16 mouse cellular contexts compared by ENCODE assay signal in the genomic region with DNA sequence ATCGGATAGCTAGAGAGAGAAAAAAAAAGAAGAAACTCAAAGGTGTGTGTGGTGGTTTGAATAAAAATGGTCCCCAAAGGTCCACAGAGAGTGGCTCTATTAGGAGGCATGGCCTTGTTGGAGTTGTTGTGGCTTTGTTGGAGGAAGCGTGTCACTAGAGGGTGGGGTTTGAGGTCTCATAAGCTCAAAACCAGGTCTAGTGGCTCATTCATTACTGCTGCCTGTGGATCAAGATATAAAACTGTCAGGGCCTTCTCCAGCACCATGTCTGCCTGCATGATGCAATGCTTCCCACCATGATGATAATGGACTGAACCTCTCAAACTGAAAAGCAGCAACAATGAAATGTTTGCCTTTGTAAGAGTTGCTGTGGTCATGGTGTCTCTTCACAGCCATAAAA. TPM values are rescaled to one million over a fixed set of nuclear protein-coding genes. Genes with fewer than 3 reads are reported as not detected.
"Had no signal": no experiment of that assay in that cellular context is flagged by ENCODE, and none has a peak within 500 bp of the region (broad histone marks: within the 10 kb centered on the region; RNA-seq: fewer than 3 reads in every experiment).

No protein-coding gene starts in this region.

- H3K4me2 ChIP-seq: neural tube, embryonic 15.5 days; stomach, embryonic 15.5 days had no signal

- H3K4me3 ChIP-seq: neural tube, embryonic 15.5 days; stomach, embryonic 15.5 days had no signal

- H3K27ac ChIP-seq: neural tube, embryonic 15.5 days; stomach, embryonic 15.5 days; stomach, postnatal 0 days had no signal

- H3K4me1 ChIP-seq: neural tube, embryonic 15.5 days; stomach, embryonic 15.5 days had no signal

- H3K9ac ChIP-seq: neural tube, embryonic 15.5 days; stomach, embryonic 15.5 days had no signal

- H3K9me3 ChIP-seq: neural tube, embryonic 15.5 days; stomach, embryonic 15.5 days had no signal

- DNase-seq: retina, postnatal 1 day; right cerebral cortex, adult 18-20 months; right cerebral cortex, postnatal 14 days; right cerebral cortex, postnatal 25 days; right cerebral cortex, postnatal 4 days; spleen, adult 18-20 months; thymus, adult 18-20 months; thymus, adult 2 months; thymus, postnatal 14 days; thymus, postnatal 25 days; thymus, postnatal 36 days; thymus, postnatal 4 days had no signal

- H3K27me3 ChIP-seq: neural tube, embryonic 15.5 days; stomach, embryonic 15.5 days had no signal

RNA-seq across cellular contexts. Expression of a gene that starts 32.6 kb away (rescaled TPM):
- total RNA-seq: neutrophil, adult 5-6 weeks had no signal
